Mouse (Mus musculus): ENCODE results near the gene Ap1g2.

GRCm38 (mm10) chr14:55096573-55097087, 9.8 kb downstream of the Ap1g2 start:
- TF ChIP-seq POLR2A (IDR thresholded peaks at IDR 0.05; ENCODE audit: extremely low read depth, insufficient read depth, low read length), result no peak
- TF ChIP-seq CTCF (IDR thresholded peaks at IDR 0.05; ENCODE audit: extremely low read depth, insufficient read depth, low read length), result no peak
